Mouse (Mus musculus): ENCODE results near the gene Toe1.
A peak's percentile ranks its signal among the peaks of the same experiment; 100 is the strongest.

- TF ChIP-seq POU5F1 (IDR thresholded peaks at IDR 0.05; ENCODE audit: borderline replicate concordance, low read length) (no peak), CTCF (conservative IDR thresholded peaks at IDR 0.05; ENCODE audit: low read length) (peak; percentile 79)
Measured at GRCm38 (mm10) chr4:116844324-116844723, 36.9 kb upstream of the Toe1 start.
